Mouse (Mus musculus) erythroblast, embryonic 14.5 days (primary cell): ENCODE measurements around the gene Thap2.

Experiments used
- GATA1 ChIP-seq: IDR thresholded peaks from 2 replicates; pipeline ENCODE4 v1.6.1; 2012; ENCODE audit warnings: low read length, inconsistent platforms, mixed read lengths
- TAL1 ChIP-seq: IDR thresholded peaks from 3 replicates; pipeline ENCODE4 v1.6.1; 2012; ENCODE audit warnings: low read length, inconsistent platforms, mixed read lengths

DNA sequence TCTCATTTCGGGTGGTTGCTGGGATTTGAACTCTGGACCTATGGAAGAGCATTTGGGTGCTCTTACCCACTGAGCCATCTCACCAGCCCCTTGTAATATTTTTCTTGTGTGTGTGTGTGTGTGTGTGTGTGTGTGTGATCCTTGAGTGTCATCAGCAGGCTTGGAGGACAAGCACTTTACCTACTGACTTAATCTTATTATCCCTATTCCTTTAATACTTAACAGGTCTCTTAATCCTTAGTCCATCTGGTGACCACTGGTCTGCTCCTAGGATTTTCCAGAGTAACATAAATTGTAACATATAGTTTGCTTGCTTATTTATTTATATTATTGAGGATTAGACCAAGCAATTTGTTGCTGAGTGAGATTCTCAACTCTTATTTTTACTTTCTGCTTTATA is 7.7 kb upstream of the Thap2 start:
- TF ChIP-seq GATA1, result no peak
- no peak for TF ChIP-seq TAL1
